Mouse (Mus musculus) cerebellum, postnatal 4 days (tissue): ENCODE measurements around the gene Xpot.
A peak's percentile ranks its signal among the peaks of the same experiment; 100 is the strongest.

ENCODE experiments used
- DNase-seq, 2 experiments: peaks; one replicate each; pipeline ENCODE4 v3.0.0; 2022; ENCODE audit warnings: low spot score in 2 of 2, mixed read lengths in 1 of 2

The Xpot gene

DNA sequence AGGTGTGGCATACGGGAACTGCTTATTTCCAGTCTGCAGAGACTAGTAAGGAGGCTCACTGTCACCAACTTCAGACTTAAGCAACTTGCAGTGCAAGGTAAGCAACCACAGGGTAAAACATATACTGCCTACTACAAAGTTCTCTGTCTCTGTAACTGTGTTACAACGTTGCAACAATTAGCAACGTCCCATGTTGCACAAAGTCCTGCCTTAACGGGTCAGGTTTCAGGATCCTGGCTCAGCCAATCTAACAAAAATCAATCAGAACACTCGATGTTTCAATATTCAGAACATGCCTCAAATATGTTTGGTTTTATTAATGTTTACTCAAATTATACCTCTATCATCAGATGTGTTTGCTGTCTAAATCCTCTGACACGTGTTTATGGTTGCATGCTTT lies 3.7 kb downstream of the Xpot start:
- no peak for DNase-seq

DNA sequence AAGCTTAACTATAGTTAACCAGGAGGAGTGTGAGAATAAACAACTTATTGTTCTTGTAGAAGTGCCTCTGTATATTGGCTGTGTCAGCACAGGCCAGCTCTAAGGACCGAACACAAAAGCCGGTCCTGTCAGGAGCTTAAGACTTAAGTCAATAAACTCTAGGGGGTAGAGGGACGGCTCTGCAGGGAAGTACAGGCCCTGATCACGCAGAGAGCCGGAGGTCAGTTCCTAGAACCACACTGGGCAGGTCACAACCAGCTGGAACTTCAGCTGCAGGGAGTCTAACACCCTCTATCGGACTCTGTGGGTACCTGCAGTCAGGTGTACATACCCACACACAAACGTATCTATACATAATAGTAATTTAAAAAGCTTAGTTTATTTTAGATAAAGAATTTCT lies 10.2 kb downstream of the Xpot start:
- no peak for DNase-seq

DNA sequence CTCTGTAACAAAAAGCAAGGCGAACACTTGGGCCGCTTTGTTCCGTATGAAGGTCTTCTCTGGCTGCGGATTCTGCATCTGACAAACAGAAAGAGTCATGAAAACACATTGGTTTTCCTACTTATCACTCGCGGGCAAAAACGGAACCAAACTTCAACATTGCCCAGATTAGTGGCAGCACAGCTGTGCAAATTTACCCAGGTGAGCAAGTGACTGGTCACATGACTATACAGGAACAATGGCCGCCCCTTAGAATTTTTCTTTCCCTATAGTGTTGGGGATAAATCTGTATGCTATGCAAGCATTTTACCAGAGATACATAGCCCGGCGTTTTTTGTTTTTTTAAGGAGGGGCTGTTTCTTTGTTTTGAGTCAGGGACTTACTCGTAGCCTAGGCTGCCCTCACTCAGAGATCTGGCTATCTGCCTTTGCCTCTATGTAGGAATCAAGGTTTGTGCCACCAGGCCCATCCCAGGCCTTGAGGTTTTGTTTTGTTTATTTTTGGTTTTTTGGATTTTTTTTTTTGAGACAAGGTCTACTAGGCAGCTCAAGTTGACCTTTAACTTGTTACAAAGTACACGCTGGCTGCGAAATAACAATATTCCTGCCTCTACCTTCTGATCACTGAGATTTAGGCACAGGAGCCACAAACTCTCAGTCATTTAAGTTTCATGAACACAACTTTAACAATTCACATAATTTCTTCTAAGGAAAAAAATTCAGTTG lies 10.8 kb downstream of the Xpot start:
- no peak for DNase-seq

- DNase-seq, result no peak
These were observed 12.6 kb downstream of the Xpot start for GRCm38 (mm10) chr10:121613570-121613969.

DNA sequence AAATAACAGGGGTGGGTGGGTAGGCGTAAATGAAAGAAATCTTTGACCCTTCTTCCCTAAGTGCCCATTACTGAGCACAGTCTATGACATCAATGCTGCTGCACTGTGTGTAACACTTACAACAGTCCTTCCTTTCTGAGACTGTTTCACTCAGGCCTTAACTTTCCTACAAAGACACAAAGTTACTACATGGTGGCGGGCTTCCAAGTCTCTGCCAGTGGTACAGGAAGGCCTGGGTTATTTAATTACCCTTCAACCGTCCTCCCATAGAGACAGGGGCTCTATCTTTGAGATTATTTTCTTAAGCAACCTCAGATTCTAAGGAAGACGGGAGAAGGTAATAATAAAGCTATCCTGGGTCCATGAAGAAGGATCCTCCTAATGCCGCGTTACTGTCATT lies 13.7 kb downstream of the Xpot start:
- no peak for DNase-seq

- no peak for DNase-seq
These were observed 14.5 kb downstream of the Xpot start for GRCm38 (mm10) chr10:121611587-121611986.

DNA sequence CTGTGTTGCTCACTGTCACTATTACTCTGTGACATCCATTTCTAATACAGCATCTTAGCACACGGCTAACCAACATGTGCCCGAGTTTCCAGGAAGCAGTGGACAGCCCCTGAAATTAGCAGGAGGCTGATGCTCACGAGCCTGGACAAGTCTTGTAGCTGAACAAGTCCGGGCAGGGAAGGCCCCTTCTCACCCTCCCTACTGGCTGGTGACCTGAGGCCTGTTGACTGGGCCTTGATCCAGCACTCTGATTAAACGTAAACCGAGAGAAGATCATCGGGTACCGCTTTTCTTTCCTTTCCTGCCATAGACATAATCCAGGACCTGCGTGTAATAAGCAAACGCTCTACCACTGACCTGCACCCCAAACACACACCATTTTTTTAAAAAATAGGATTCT lies 18.0 kb downstream of the Xpot start:
- DNase-seq, result no peak

- no peak for DNase-seq
These were observed 21.3 kb downstream of the Xpot start for GRCm38 (mm10) chr10:121604632-121605344.

DNA sequence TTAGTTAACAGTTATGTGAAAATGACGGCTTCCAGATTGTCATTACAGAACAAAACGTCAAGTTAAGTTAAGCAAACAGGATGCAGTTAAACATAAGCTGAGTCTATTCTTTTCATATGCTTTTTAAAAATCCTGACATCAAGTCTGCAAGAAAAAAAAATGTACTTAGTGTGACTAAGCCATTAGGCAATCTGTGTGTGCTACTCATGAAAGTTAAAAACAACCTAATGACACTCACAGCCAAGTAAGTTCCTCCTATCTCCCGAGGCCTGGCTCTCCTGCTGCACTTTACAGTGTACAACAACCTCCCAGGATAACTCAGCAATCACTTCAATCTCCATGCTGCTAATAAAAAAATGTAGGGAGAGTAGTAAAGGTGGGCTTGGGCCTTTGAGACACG lies 22.6 kb downstream of the Xpot start:
- no peak for DNase-seq

DNA sequence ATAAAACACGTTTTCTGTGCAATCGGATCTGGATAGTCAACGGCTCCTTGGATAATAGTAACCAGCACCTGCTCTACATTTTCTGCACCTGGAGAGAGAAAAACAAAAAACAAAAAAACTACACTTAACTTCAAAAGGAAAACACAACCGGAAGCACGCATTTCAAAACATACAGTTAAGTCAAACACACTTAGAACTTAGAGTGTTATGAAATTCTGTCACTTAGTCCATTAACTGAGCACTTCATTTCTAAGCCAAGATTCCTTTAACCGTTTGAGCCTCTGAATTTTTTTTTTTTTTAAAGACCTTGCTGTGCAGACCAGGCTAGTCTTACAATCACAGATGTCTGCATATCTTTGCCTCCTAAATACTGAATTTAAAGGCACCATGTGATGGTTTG lies 24.9 kb downstream of the Xpot start:
- no peak for DNase-seq

GRCm38 (mm10) chr10:121596580-121596979 lies 29.6 kb downstream of the Xpot start:
- no peak for DNase-seq

- no peak for DNase-seq
These were observed 35.0 kb downstream of the Xpot start for GRCm38 (mm10) chr10:121591106-121591505.

DNA sequence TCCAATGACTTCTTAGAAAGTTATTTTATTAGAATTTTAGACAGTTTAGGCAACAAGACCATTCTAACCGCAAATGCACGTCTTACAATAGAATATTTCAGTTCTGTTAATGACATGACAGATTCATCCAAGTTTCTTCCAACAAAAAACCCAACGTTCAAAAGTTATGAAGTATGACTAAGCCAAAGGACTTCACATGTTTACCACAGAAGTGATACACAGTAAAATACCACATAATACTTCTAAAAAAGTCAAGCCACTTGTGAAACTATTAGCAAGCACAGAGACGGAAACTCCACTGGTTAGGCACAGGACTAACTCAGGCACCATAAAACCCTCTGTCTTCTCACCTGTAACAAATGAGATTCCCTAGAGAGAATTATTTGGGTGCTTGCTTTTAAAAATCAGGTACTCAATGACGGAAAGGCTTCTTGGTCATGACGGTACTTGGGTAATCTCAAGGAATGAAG lies 38.7 kb downstream of the Xpot start:
- DNase-seq, result no peak

GRCm38 (mm10) chr10:121586675-121587370 lies 39.3 kb downstream of the Xpot start, which contains the start of gene Tbk1:
Tbk1 (minus strand) TSS chr10:121586787.
- peak; percentile 81 to 93 for DNase-seq

GRCm38 (mm10) chr10:121585791-121586642 lies 40.1 kb downstream of the Xpot start:
- no peak for DNase-seq

GRCm38 (mm10) chr10:121585056-121585790 lies 40.9 kb downstream of the Xpot start:
- no peak for DNase-seq

GRCm38 (mm10) chr10:121584033-121584432 lies 42.1 kb downstream of the Xpot start:
- no peak for DNase-seq

- DNase-seq, result no peak
These were observed 43.1 kb downstream of the Xpot start for GRCm38 (mm10) chr10:121583016-121583415.

DNA sequence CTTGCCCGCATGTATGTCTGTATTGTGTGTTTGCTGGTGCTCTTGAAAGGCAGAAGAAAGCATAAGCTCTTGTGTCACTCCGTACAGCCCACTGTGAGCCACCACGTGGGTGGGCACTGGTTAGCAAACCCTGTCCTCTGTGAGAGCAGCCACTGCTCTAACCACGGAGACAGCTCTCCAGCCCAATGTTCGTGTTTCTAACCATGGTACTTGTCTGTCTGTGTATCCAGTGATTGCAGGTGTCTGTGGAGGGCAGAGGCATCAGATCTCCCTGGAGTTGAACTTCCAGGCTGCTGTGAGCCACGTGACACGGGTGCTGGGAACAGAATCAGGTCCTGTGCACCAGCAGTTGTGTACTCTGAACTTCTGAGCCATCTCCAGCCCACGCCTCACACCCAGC lies 43.8 kb downstream of the Xpot start:
- no peak for DNase-seq

GRCm38 (mm10) chr10:121581405-121581804 lies 44.7 kb downstream of the Xpot start:
- DNase-seq, result no peak

DNA sequence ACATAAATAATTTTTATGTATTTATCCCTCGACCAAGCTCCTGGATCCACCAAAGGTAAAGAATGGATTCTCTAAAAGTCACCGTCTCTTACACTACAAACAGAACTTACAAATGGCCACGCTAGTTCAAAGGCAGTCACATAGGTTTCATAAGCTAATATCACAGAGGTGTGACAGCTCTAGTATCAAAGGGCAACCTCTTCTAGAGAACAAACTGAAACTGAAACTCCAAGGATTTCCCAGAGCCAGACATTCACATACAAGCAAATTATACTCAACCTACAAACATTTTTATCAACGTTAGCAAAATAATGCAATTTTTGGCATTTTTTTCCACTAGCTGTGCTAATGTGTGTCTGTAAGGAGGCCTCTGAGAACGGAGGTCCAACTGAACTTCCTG lies 45.8 kb downstream of the Xpot start:
- DNase-seq, result no peak
